Mouse (Mus musculus): ENCODE data around the gene Gm13769.
"Not testable (repeated sequence)": the region's sequence is repeated elsewhere in the genome, so short reads cannot be mapped to it uniquely, and the experiment has no call there.

GRCm38 (mm10) chr2:90359229-90359628 is 37.2 kb downstream of the Gm13769 start:
- TF ChIP-seq USF1 (IDR thresholded peaks at IDR 0.05; ENCODE audit: low read depth); CTCF (IDR thresholded peaks at IDR 0.05; ENCODE audit: control insufficient read depth, insufficient read depth, insufficient read length); MAX (IDR thresholded peaks at IDR 0.05): not testable (repeated sequence)

Data from C2C12 (cell line).